Mouse (Mus musculus): ENCODE data around the gene Tst. TPM values are rescaled to one million over a fixed set of nuclear protein-coding genes. Genes with fewer than 3 reads are reported as not detected.

The Tst gene
- 10 to 100 TPM; 11.2 to 13.7 TPM for total RNA-seq (2021)
- long read RNA-seq, experiment 1, transcript Tst-201 (2 exons, 1,144 nt), result major isoform, 17 of 17 reads
- long read RNA-seq, experiment 1, partial matches to known transcripts, result 0 of 17 reads
- long read RNA-seq, experiment 1, other reads (novel, unspliced or antisense), result 0 of 17 reads
- long read RNA-seq, experiment 2, transcript Tst-201 (2 exons, 1,144 nt), result major isoform, 18 of 19 reads
- long read RNA-seq, experiment 2, partial matches to known transcripts, result 0 of 19 reads
- long read RNA-seq, experiment 2, other reads (novel, unspliced or antisense), result 1 of 19 reads

- peak; percentile 79 to 86 for DNase-seq
- intact Hi-C loops (cut with DNase I), result loop anchor here (2.0 kb wide), 1 partner anchor 21 kb away; no protein-coding TSS in a partner anchor
Measured at GRCm38 (mm10) chr15:78405517-78406211, at the start of gene Tst. TSS of gene Tst (minus strand) at chr15:78405907.

- DNase-seq, result no peak
- intact Hi-C loops (cut with DNase I), result no loop called here
Measured at GRCm38 (mm10) chr15:78455168-78455567, 49.5 kb upstream of the Tst start.

DNA sequence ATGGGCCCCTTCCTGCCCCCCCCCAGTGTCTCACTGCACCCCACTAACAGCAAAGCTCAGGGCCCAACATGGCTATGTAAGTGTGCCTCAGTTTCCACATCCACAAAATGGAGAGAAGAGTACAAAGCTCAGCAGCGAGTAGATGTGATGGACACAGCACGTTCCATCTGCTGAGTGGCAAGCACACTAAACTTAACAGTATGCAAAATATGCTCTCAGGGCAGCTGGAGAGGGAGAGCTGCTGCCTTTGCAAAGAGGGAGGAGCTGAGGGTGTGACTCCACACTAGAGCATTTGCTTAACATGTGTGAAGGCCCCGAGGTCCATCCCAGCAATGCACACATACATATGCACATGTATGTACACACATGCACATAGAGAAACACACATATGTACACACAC is 47.2 kb upstream of the Tst start:
- no peak for DNase-seq
- intact Hi-C loops (cut with DNase I), result no loop called here

GRCm38 (mm10) chr15:78451201-78451600 is 45.5 kb upstream of the Tst start:
- intact Hi-C loops (cut with DNase I), result no loop called here
- no peak for DNase-seq

DNA sequence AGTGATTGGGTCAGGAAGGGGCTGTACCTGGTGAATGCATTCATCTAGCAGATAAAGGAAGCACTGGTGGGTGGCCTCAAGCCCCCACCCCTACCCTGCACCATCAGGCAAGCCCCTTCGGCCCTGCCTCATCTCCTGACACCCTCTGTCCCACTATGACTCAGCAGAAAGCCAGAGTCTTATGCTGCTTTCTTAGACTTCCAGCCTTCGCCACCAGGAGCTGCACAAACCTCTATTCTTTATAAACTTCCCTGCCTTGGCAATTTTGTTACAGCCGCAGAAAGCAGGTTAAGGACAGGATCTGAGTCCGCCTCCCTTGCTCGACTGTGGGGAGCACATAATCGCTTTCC is 44.7 kb upstream of the Tst start:
- intact Hi-C loops (cut with DNase I), result no loop called here
- no peak for DNase-seq

GRCm38 (mm10) chr15:78449694-78450418 is 44.1 kb upstream of the Tst start:
- intact Hi-C loops (cut with DNase I), result loop anchor here (2.0 kb wide), 1 partner anchor 131 kb away; no protein-coding TSS in a partner anchor
- peak; percentile 56 to 75 for DNase-seq

GRCm38 (mm10) chr15:78449131-78449530 is 43.4 kb upstream of the Tst start:
- intact Hi-C loops (cut with DNase I), result loop anchor here (2.0 kb wide), 1 partner anchor 132 kb away; no protein-coding TSS in a partner anchor
- no peak for DNase-seq

DNA sequence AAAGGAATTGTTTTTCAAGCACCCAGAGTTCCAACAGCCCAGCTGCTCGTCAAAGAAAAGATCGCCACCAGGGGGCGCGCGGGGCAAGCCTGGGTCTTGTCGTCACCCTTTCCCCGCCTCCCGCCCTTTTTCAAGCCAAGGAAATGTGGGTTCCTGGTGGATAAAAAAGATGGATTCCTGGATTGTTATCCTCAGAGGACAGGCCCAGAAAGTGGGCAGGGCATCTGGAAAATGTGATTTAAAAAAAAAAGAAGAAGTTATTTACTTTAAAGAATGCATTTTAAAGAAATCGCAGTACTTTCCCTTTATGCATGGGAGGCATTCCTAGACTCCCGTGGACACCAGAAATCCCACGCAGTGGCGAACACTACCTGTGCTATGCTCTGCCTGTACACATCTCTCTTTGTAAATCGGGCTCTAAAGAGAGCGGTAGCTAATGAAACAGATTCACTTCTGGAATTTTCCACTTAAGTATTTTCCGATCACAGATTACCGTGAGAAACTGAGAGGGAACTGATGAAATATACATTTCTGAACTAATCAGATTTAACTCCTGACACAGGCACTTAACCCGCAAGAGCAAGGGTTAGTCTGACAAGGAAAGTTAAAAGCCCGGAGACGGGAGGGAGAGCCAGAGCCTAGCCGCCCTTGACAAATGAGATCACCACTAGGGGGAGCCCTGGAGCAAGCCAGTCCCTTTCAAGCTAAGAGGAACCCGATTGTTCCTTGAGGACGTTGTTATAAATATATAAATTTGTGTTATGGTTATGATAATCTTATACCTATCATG is 42.2 kb upstream of the Tst start:
- intact Hi-C loops (cut with DNase I), result loop anchor here (1.0 to 2.0 kb wide), 3 partner anchors 64 to 133 kb away; no protein-coding TSS in a partner anchor
- DNase-seq, result peak; percentile 97 to 99

DNA sequence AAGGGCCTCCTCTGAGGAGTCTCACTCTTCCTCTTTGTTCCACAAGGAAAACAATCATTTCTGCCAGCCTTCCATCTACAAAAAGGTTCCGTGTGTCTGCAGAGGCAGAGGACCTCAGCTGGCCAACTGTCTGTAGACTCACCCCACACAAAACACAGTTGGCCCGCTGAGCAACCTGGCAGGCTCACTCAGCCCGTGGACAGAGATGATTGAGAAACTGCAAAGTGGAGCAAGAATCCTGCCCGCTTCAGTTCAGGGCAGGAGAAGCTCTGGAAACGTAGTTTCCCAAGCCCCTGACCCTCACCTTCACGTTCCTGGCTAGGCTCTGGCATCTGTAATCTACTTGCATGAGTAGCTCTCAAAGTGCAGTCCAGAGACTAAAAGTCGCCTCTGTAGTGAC is 41.4 kb upstream of the Tst start:
- intact Hi-C loops (cut with DNase I), result loop anchor here (1.0 kb wide), 1 partner anchor 85 kb away; no protein-coding TSS in a partner anchor
- no peak for DNase-seq

- intact Hi-C loops (cut with DNase I), result no loop called here
- no peak for DNase-seq
Measured at GRCm38 (mm10) chr15:78443857-78444256, 38.1 kb upstream of the Tst start.

- intact Hi-C loops (cut with DNase I), result no loop called here
- no peak for DNase-seq
Measured at GRCm38 (mm10) chr15:78442231-78442630, 36.5 kb upstream of the Tst start.

DNA sequence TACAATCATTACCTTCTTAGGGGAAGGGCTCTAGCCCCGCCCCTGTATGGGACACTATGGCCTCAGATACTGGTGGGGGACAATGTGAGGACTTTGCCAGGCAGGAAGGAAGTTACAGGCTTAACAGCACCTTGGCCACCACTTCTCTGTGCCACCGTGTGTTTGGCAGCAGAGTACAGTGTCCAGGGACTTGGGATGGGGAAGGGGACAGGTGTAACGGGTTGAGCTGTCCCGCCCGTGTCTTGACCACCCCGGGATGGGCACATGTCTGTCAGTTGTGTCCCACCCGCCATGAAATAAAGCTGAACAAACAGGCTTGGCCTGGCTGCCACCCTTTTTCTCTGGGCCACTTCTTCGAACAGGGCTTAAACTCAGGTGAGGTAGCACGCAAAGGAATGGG is 33.3 kb upstream of the Tst start:
- DNase-seq, result no peak
- intact Hi-C loops (cut with DNase I), result no loop called here

DNA sequence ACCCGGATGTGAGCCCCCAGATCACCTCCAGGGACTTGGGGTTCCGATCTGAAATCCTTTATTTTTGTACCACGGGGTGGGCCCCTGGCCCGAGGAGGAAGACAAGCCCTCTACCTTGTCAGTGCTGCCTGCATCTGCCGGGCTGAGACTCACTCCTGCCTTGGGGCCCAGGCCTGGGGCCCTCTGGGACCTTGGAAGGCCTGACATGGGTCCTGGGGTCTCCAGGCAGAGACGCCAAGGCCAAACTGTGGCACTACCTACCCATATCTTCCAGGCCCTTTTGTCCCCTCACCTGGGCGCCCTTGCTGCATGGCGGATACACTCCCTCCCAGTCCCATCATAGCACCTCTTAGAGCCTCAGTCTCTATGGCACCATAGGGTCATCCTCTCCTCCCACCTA is 32.8 kb upstream of the Tst start:
- DNase-seq, result no peak
- intact Hi-C loops (cut with DNase I), result no loop called here

DNA sequence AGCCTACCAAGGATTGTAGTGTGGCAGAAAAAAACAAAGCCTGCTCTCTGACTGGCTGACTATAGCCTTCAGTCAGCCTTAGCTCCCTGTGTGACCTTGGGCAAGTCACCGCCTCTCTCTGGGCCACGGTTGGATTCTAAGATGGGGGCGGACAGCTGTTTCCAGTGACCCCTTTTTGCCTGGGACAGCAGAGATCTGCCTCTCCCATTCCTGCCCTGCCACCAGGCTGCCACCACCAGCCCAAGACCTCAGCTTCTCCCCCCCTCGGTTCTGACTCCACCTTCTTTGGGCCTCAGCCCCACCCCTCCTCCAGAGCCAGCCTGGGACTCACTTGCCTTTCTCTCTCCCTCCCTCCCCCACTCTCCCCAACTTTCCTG is 32.3 kb upstream of the Tst start:
- intact Hi-C loops (cut with DNase I), result no loop called here
- DNase-seq, result no peak

- peak; percentile 65 to 70 for DNase-seq
- intact Hi-C loops (cut with DNase I), result no loop called here
Measured at GRCm38 (mm10) chr15:78437237-78438017, 31.7 kb upstream of the Tst start.

DNA sequence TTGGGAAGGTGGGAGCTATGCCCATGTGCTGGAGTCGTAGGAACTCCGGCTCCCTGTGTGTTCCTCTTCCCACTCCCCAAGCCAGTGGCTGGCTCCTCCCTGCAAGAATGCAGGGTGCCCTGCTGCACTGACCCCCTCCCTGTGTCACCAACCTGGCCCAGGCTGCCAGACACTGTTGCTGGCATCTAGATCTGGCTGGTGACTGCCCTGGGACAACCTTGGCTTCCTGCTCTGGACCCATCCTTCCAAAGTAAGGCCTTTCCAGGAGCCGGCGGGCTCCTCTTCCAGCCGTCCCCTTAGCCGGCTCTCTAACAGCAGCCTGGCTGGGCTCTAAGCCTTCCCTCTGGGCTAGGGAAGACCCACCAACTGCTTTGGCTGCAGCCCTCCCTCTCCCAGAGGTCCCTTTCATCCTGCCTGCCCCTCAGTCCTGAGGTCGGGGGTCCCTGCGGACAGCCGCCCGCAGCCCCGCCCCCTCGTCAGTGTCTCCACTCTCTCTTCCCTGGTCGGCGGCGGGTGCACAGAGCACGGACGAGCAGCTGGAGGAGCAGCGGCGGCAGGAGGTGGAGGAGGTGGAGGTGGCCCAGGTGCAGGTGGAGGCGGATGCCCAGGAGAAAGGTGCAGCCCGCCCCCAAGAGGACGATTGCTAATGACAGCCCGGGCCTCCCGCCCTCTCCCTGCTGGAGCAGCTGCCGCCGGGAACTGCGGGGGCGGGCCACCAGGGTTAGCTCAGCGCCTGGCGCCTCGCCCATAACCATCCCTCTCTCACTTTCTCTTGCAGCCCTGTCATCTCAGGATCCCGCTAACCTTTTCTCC is 30.9 kb upstream of the Tst start:
- DNase-seq, result peak; percentile 89 to 92
- intact Hi-C loops (cut with DNase I), result no loop called here

GRCm38 (mm10) chr15:78435681-78436080 is 30.0 kb upstream of the Tst start:
- intact Hi-C loops (cut with DNase I), result no loop called here
- no peak for DNase-seq

DNA sequence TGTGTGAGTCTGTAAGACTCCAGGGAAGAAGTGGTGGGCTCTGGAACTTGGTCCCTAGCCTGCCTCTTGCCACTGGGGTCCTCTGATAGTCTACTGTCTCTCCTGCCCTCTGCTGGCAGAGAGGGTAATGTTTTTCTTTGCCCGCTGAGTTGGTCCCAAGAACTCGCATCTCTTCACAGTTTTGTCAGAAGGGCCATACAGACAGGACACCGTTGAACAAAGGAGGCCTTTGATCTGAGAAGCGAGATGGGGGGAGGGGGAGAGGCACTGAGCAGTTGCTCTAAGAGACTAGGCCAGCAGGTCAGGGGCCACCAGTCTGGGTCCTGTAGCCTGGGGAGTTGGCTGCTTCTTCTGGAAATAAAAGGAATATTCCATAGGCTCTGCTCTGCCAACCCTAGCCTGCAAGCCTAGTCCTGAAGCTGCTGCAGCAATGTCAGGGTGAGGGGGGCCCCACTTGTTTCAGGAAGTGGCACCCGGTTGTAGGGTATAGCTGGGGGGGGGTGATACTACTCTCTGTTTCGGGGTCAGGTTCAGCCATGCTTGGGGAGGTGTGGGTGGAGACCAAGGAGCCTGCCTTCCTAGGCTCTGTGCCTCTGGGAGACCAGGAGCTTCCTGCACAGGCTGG is 29.3 kb upstream of the Tst start:
- peak in 1 of 2 experiments; percentile 55 for DNase-seq
- intact Hi-C loops (cut with DNase I), result loop anchor here (5.0 kb wide), 1 partner anchor 178 kb away; no protein-coding TSS in a partner anchor
